35 mouse cellular contexts compared by ENCODE assay signal in the genomic region with DNA sequence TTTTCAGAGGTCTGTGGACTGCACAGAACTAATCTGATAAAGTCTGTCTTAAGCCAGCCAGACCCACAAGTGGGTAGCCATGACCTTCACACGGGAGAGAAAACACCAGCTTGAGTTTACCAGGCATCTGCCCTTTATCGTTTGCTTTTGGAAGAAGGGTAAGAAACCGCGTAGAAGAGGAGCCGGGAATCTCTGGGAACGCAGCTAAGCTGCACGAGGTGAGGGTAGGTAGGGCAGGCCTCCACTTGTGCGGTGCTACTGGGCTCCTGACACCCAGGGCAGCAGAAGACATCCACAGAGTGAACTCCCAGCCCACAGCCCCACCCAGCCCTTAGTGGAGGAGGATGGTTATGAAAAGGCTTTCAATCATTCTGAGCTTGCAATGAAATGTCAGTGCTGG.
"Had no signal": no experiment of that assay in that cellular context is flagged by ENCODE, and none has a peak within 500 bp of the region (broad histone marks: within the 10 kb centered on the region; RNA-seq: fewer than 3 reads in every experiment).

No protein-coding gene starts in this region.

- H3K9ac ChIP-seq: heart, embryonic 12.5 days; heart, embryonic 13.5 days; heart, embryonic 15.5 days; hindbrain, embryonic 12.5 days; hindbrain, embryonic 13.5 days; hindbrain, embryonic 14.5 days; hindbrain, embryonic 15.5 days; intestine, embryonic 15.5 days; kidney, embryonic 15.5 days had no signal

- H3K4me2 ChIP-seq: heart, embryonic 11.5 days; heart, embryonic 12.5 days; heart, embryonic 13.5 days; heart, embryonic 15.5 days; hindbrain, embryonic 12.5 days; hindbrain, embryonic 13.5 days; hindbrain, embryonic 14.5 days; hindbrain, embryonic 15.5 days; intestine, embryonic 15.5 days; kidney, embryonic 15.5 days had no signal

- H3K9me3 ChIP-seq: heart, embryonic 10.5 days; heart, embryonic 12.5 days; heart, embryonic 13.5 days; heart, embryonic 15.5 days; hindbrain, embryonic 10.5 days; hindbrain, embryonic 12.5 days; hindbrain, embryonic 13.5 days; hindbrain, embryonic 15.5 days; intestine, embryonic 15.5 days; kidney, embryonic 15.5 days had no signal

- ATAC-seq: hindbrain, embryonic 16.5 days; hindbrain, postnatal 0 days; inflammation-experienced regulatory T-cells, adult 6 months; intestine, embryonic 15.5 days; intestine, embryonic 16.5 days; intestine, postnatal 0 days had no signal

- H3K27ac ChIP-seq: heart, embryonic 10.5 days; heart, embryonic 13.5 days; heart, embryonic 15.5 days; hindbrain, embryonic 10.5 days; hindbrain, embryonic 12.5 days; hindbrain, embryonic 13.5 days; hindbrain, embryonic 14.5 days; hindbrain, embryonic 15.5 days; hindbrain, postnatal 0 days; intestine, embryonic 15.5 days; kidney, embryonic 15.5 days; kidney, postnatal 0 days; layer of hippocampus, adult 2 months had no signal

- H3K4me3 ChIP-seq: heart, embryonic 10.5 days; heart, embryonic 12.5 days; heart, embryonic 13.5 days; heart, embryonic 15.5 days; hindbrain, embryonic 10.5 days; hindbrain, embryonic 12.5 days; hindbrain, embryonic 13.5 days; hindbrain, embryonic 15.5 days; intestine, embryonic 15.5 days; kidney, embryonic 15.5 days; layer of hippocampus, adult 2 months had no signal

- H3K36me3 ChIP-seq: heart, embryonic 10.5 days; heart, embryonic 12.5 days; heart, embryonic 13.5 days; heart, embryonic 15.5 days; hindbrain, embryonic 10.5 days; hindbrain, embryonic 15.5 days; intestine, embryonic 15.5 days; kidney, embryonic 15.5 days had no signal

- DNase-seq: heart, postnatal 10 days; heart, postnatal 14 days; heart, postnatal 36 days; heart, postnatal 4 days; kidney, adult 11 months; kidney, adult 18-20 months; kidney, adult 2 months; kidney, adult 8-10 months; kidney, adult 9 months; kidney, postnatal 10 days; kidney, postnatal 14 days; kidney, postnatal 25 days; kidney, postnatal 36 days; kidney, postnatal 4 days; layer of hippocampus, adult 9-11 months; layer of hippocampus, postnatal 36 days had no signal

- H3K27me3 ChIP-seq: heart, embryonic 12.5 days; heart, embryonic 13.5 days; heart, embryonic 15.5 days; hindbrain, embryonic 12.5 days; hindbrain, embryonic 13.5 days; hindbrain, embryonic 15.5 days; intestine, embryonic 15.5 days; kidney, embryonic 15.5 days had no signal

- H3K4me1 ChIP-seq: heart, embryonic 10.5 days; heart, embryonic 12.5 days; heart, embryonic 13.5 days; heart, embryonic 15.5 days; hindbrain, embryonic 15.5 days; intestine, embryonic 15.5 days had no signal
